Mouse (Mus musculus) embryonic facial prominence, embryonic 15.5 days (tissue): Measurements from ENCODE around the gene Tm4sf4. TPM values are rescaled to one million over a fixed set of nuclear protein-coding genes. Genes with fewer than 3 reads are reported as not detected.

Source experiments
- ATAC-seq: fragments of 200-750 bp; cut with Nextera tagmentation; 2 replicates; pipeline ENCODE4 v1.8.0; 2017; ENCODE audit warnings: low read depth, moderate TSS enrichment; ENCODE audit not compliant: insufficient number of reproducible peaks, low FRiP score, low TSS enrichment
- H3K27ac ChIP-seq: fragments of 300-500 bp; sonication (generic); replicated peaks from 2 replicates; pipeline ENCODE4 v1.5.1; 2015; ENCODE audit warnings: mild to moderate bottlenecking, inconsistent platforms
- H3K27me3 ChIP-seq: fragments of 300-500 bp; sonication (generic); 2 replicates; pipeline ENCODE4 v1.6.1; 2015; ENCODE audit warnings: inconsistent platforms
- H3K36me3 ChIP-seq: fragments of 300-500 bp; sonication (generic); 2 replicates; pipeline ENCODE4 v1.6.1; 2015; ENCODE audit warnings: mild to moderate bottlenecking, inconsistent platforms
- H3K4me1 ChIP-seq: fragments of 300-500 bp; sonication (generic); 2 replicates; pipeline ENCODE4 v1.6.1; 2015; ENCODE audit warnings: inconsistent platforms
- H3K4me2 ChIP-seq: fragments of 300-500 bp; sonication (generic); replicated peaks from 2 replicates; pipeline ENCODE4 v1.6.1; 2015; ENCODE audit warnings: mild to moderate bottlenecking, inconsistent platforms
- H3K4me3 ChIP-seq: fragments of 300-500 bp; sonication (generic); replicated peaks from 2 replicates; pipeline ENCODE4 v1.5.1; 2015; ENCODE audit warnings: mild to moderate bottlenecking, inconsistent platforms
- H3K9ac ChIP-seq: fragments of 300-500 bp; sonication (generic); 2 replicates; pipeline ENCODE4 v1.6.1; 2015; ENCODE audit warnings: inconsistent platforms
- H3K9me3 ChIP-seq: fragments of 300-500 bp; sonication (generic); replicated peaks from 2 replicates; pipeline ENCODE4 v1.6.1; 2016; ENCODE audit warnings: inconsistent platforms
- WGBS: fragments of 180-500 bp; shearing (Covaris S2); methylation state at CpG from one replicate; pipeline ENCODE4 v1.1.7; 2015; 5-methylcytosine and 5-hydroxymethylcytosine counted together
- polyA plus RNA-seq: library from polyadenylated mRNA; unstranded; fragments of >200 nt; fragmentation: Nextera tagmentation; extraction: Ambion mirVana; gene quantifications from 2 replicates; pipeline ENCODE4 v1.2.1, GENCODE M21; 2015

Tm4sf4 gene
- polyA plus RNA-seq, 1 experiment from 2014 or later = not detected

DNA sequence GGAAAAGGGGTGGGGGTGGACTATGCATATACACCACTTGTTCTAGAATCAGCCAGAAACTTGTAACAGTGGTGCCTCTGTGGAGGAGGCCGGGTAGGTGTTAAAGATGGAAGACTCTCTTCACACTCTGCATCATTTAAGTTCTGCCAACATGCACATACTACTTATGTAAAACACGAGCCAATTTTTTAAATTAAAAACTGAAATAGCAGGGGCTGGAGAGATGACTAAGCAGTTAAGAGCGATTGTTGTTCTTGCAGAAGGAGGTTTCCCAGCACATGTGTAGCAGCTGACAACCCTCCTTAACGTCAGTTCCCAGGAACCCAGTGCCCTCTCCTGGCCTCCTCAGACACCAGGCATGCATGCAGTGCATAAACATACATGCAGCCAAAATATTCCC is 55.5 kb downstream of the Tm4sf4 start:
- WGBS = 36% methylated on average over 4 of the region's 4 CpGs
- Histone ChIP-seq H3K4me3 (no peak overlapping the region), H3K9ac (no peak overlapping the region), H3K9me3 (no peaks in the 10 kb centered on the region), H3K36me3 (peaks cover 16% of the 10 kb centered on the region; the same call in 1 of the 2 replicates), H3K27ac (0 out of 2 replicates have a peak overlapping the region, but pooled peaks have one; percentile 23), H3K4me2 (no peak overlapping the region), H3K27me3 (no peaks in the 10 kb centered on the region), H3K4me1 (peaks cover 12% of the 10 kb centered on the region)
- ATAC-seq = no peak

GRCm38 (mm10) chr3:57481981-57482380 is 56.9 kb downstream of the Tm4sf4 start:
- H3K4me3 ChIP-seq = no peak overlapping the region
- peaks cover 18% of the 10 kb centered on the region for H3K4me1 ChIP-seq
- H3K36me3 ChIP-seq = peaks cover 3% of the 10 kb centered on the region; the same call in 1 of the 2 replicates
- H3K27me3 ChIP-seq = no peaks in the 10 kb centered on the region
- no peak overlapping the region for H3K4me2 ChIP-seq
- ATAC-seq = no peak
- WGBS = 81% methylated on average over 5 of the region's 5 CpGs
- no peak overlapping the region for H3K27ac ChIP-seq
- no peak overlapping the region for H3K9ac ChIP-seq
- no peaks in the 10 kb centered on the region for H3K9me3 ChIP-seq

- no peaks in the 10 kb centered on the region for H3K9me3 ChIP-seq
- no peak for ATAC-seq
- H3K4me1 ChIP-seq = peaks cover 30% of the 10 kb centered on the region
- WGBS = 68% methylated on average over 4 of the region's 4 CpGs
- no peak overlapping the region for H3K9ac ChIP-seq
- H3K4me2 ChIP-seq = no peak overlapping the region
- H3K4me3 ChIP-seq = no peak overlapping the region
- no peak overlapping the region for H3K27ac ChIP-seq
- no peaks in the 10 kb centered on the region for H3K27me3 ChIP-seq
- no peaks in the 10 kb centered on the region for H3K36me3 ChIP-seq
These were observed 61.0 kb downstream of the Tm4sf4 start for GRCm38 (mm10) chr3:57486068-57486467.

- Histone ChIP-seq H3K4me1 (peaks cover 21% of the 10 kb centered on the region), H3K4me2 (peak overlapping the region; percentile 15; the same call in 1 of the 2 replicates), H3K27me3 (no peaks in the 10 kb centered on the region), H3K4me3 (no peak overlapping the region), H3K27ac (peak overlapping the region; percentile 88), H3K36me3 (no peaks in the 10 kb centered on the region), H3K9me3 (no peaks in the 10 kb centered on the region), H3K9ac (no peak overlapping the region)
- WGBS = 27% methylated on average over 8 of the region's 8 CpGs
- peak; percentile 85 for ATAC-seq
These were observed 62.5 kb downstream of the Tm4sf4 start for GRCm38 (mm10) chr3:57487455-57488153.

Other genes with a start within 250 kb of the Tm4sf4 start
- gene Tm4sf1, start 123.3 kb upstream of the Tm4sf4 start, polyA plus RNA-seq = 79.8 and 83.1 TPM in 2 replicates
- gene Wwtr1, start 150.6 kb downstream of the Tm4sf4 start, polyA plus RNA-seq = 32.1 and 37.2 TPM in 2 replicates
- gene Commd2, start 226.4 kb downstream of the Tm4sf4 start, polyA plus RNA-seq = 65.1 and 68.6 TPM in 2 replicates